Mouse (Mus musculus) midbrain, postnatal 0 days (tissue): Measurements from ENCODE around the gene Adrm1. TPM values are rescaled to one million over a fixed set of nuclear protein-coding genes. Genes with fewer than 3 reads are reported as not detected.

Source experiments
- ATAC-seq: fragments of 200-750 bp; cut with Nextera tagmentation; 2 replicates; pipeline ENCODE4 v1.8.0; 2017; ENCODE audit warnings: moderate number of reproducible peaks, mild to moderate bottlenecking, moderate TSS enrichment, moderate library complexity; ENCODE audit not compliant: low FRiP score
- DNase-seq: peaks from one replicate; pipeline ENCODE4 v3.0.0-alpha.2; 2015; ENCODE audit warnings: low spot score
- H3K27ac ChIP-seq: fragments of 300-500 bp; sonication (generic); 2 replicates; pipeline ENCODE4 v1.5.1; 2014; ENCODE audit warnings: low read depth, mild to moderate bottlenecking, low read length, mixed read lengths
- H3K27me3 ChIP-seq: fragments of 300-500 bp; sonication (generic); 2 replicates; pipeline ENCODE4 v1.6.1; 2014; ENCODE audit warnings: low read length, control low read depth, mixed read lengths; ENCODE audit not compliant: insufficient read depth
- H3K36me3 ChIP-seq: fragments of 300-500 bp; sonication (generic); 2 replicates; pipeline ENCODE4 v1.6.1; 2014; ENCODE audit warnings: low read length, control low read depth, mixed read lengths; ENCODE audit not compliant: insufficient read depth
- H3K4me1 ChIP-seq: fragments of 300-500 bp; sonication (generic); 2 replicates; pipeline ENCODE4 v1.6.1; 2014; ENCODE audit warnings: mild to moderate bottlenecking, control low read depth, antibody characterized with exemption, low read length, mixed read lengths; ENCODE audit not compliant: insufficient read depth
- H3K4me2 ChIP-seq: fragments of 300-500 bp; sonication (generic); 2 replicates; pipeline ENCODE4 v1.6.1; 2014; ENCODE audit warnings: low read depth, mild to moderate bottlenecking, low read length, mixed read lengths; ENCODE audit not compliant: poor library complexity, severe bottlenecking
- H3K4me3 ChIP-seq: fragments of 300-500 bp; sonication (generic); 2 replicates; pipeline ENCODE4 v1.5.1; 2014; ENCODE audit warnings: low read depth, mild to moderate bottlenecking, low read length, moderate library complexity
- H3K9ac ChIP-seq: fragments of 300-500 bp; sonication (generic); replicated peaks from 2 replicates; pipeline ENCODE4 v1.6.1; 2014; ENCODE audit warnings: mild to moderate bottlenecking, low read length, moderate library complexity, mixed read lengths; ENCODE audit not compliant: poor library complexity, severe bottlenecking
- H3K9me3 ChIP-seq: fragments of 300-500 bp; sonication (generic); 2 replicates; pipeline ENCODE4 v1.6.1; 2016; ENCODE audit warnings: low read length, control low read depth
- CTCF ChIP-seq: IDR thresholded peaks from 2 replicates; pipeline ENCODE4 v1.5.1; 2016; ENCODE audit warnings: antibody characterized with exemption, mild to moderate bottlenecking
- WGBS: fragments of 180-500 bp; shearing (Covaris S2); extraction: QIAGEN DNeasy Blood & Tissue Kit; methylation state at CpG from one replicate; pipeline ENCODE4 v1.1.7; 2014; 5-methylcytosine and 5-hydroxymethylcytosine counted together
- polyA plus RNA-seq: library from polyadenylated mRNA; unstranded; fragments of >200 nt; fragmentation: Nextera tagmentation; extraction: Ambion mirVana; gene quantifications from 2 replicates; pipeline ENCODE4 v1.2.1, GENCODE M21; 2015
- total RNA-seq: library from RNA; depleted of rRNA; stranded (reverse); fragments of >200 nt; gene quantifications from 2 replicates; pipeline ENCODE4 v1.2.3, GENCODE M21; 2014; rRNA removed

Gene Adrm1
- total RNA-seq (98.2 and 105 TPM in 2 replicates), polyA plus RNA-seq (222 and 224 TPM in 2 replicates)

- no peaks in the 10 kb centered on the region for H3K27me3 ChIP-seq
- 5% methylated on average over 41 of the region's 41 CpGs for WGBS
- TF ChIP-seq CTCF = peak; percentile 96
- peaks cover 23% of the 10 kb centered on the region for H3K36me3 ChIP-seq
- DNase-seq = peak; percentile 97
- peak within 1 kb of the TSS; percentile 95 for H3K4me2 ChIP-seq
- peak; percentile 97 for ATAC-seq
- H3K9ac ChIP-seq = peak within 1 kb of the TSS; percentile 95
- H3K4me3 ChIP-seq = peak within 1 kb of the TSS; percentile 97
- H3K9me3 ChIP-seq = no peaks in the 10 kb centered on the region
- peaks cover 7% of the 10 kb centered on the region; the same call in 1 of the 2 replicates for H3K4me1 ChIP-seq
- peak within 1 kb of the TSS; percentile 98 for H3K27ac ChIP-seq
Measured at GRCm38 (mm10) chr2:180170806-180171521, at the start of gene Adrm1. Adrm1 (plus strand) TSS chr2:180171485.

- Histone ChIP-seq H3K36me3 (no peaks in the 10 kb centered on the region), H3K9me3 (no peaks in the 10 kb centered on the region), H3K4me1 (peaks cover 3% of the 10 kb centered on the region; the same call in 1 of the 2 replicates), H3K27ac (no peak overlapping the region), H3K9ac (no peak overlapping the region), H3K4me2 (no peak overlapping the region), H3K4me3 (no peak overlapping the region), H3K27me3 (no peaks in the 10 kb centered on the region)
- DNase-seq (no peak), ATAC-seq (no peak)
- 87% methylated on average over 2 of the region's 2 CpGs for WGBS
- TF ChIP-seq CTCF = peak; percentile 41
Measured at GRCm38 (mm10) chr2:180124192-180124591, 47.1 kb upstream of the Adrm1 start.

- Histone ChIP-seq H3K4me3 (no peak overlapping the region), H3K4me1 (no peaks in the 10 kb centered on the region), H3K36me3 (no peaks in the 10 kb centered on the region), H3K9ac (peak overlapping the region; percentile 6; the same call in 1 of the 2 replicates), H3K27ac (no peak overlapping the region), H3K4me2 (no peak overlapping the region), H3K27me3 (no peaks in the 10 kb centered on the region), H3K9me3 (no peaks in the 10 kb centered on the region)
- DNase-seq (peak; percentile 60), ATAC-seq (no peak)
- 8% methylated on average over 4 of the region's 4 CpGs for WGBS
- TF ChIP-seq CTCF = no peak
Measured at GRCm38 (mm10) chr2:180126195-180126594, 45.1 kb upstream of the Adrm1 start.

GRCm38 (mm10) chr2:180127675-180128074, 43.6 kb upstream of the Adrm1 start:
- no peak overlapping the region for H3K27ac ChIP-seq
- H3K27me3 ChIP-seq = no peaks in the 10 kb centered on the region
- H3K4me1 ChIP-seq = no peaks in the 10 kb centered on the region
- no peaks in the 10 kb centered on the region for H3K9me3 ChIP-seq
- H3K4me2 ChIP-seq = no peak overlapping the region
- H3K4me3 ChIP-seq = no peak overlapping the region
- DNase-seq (no peak), ATAC-seq (no peak)
- TF ChIP-seq CTCF = no peak
- WGBS = 73% methylated on average over 1 of the region's 1 CpGs
- H3K36me3 ChIP-seq = no peaks in the 10 kb centered on the region
- H3K9ac ChIP-seq = no peak overlapping the region

GRCm38 (mm10) chr2:180133231-180133630, 38.1 kb upstream of the Adrm1 start:
- H3K4me2 ChIP-seq = no peak overlapping the region
- H3K27me3 ChIP-seq = no peaks in the 10 kb centered on the region
- H3K4me3 ChIP-seq = no peak overlapping the region
- no peak overlapping the region for H3K27ac ChIP-seq
- no peak for DNase-seq
- H3K9me3 ChIP-seq = no peaks in the 10 kb centered on the region
- WGBS = 95% methylated on average over 4 of the region's 4 CpGs
- H3K4me1 ChIP-seq = no peaks in the 10 kb centered on the region
- no peaks in the 10 kb centered on the region for H3K36me3 ChIP-seq
- no peak for ATAC-seq
- no peak for TF ChIP-seq CTCF
- H3K9ac ChIP-seq = no peak overlapping the region

- ATAC-seq = no peak
- H3K4me1 ChIP-seq = no peaks in the 10 kb centered on the region
- no peaks in the 10 kb centered on the region for H3K9me3 ChIP-seq
- no peak overlapping the region for H3K9ac ChIP-seq
- no peak overlapping the region for H3K4me2 ChIP-seq
- DNase-seq = no peak
- no peak overlapping the region for H3K27ac ChIP-seq
- no peak overlapping the region for H3K4me3 ChIP-seq
- no peak for TF ChIP-seq CTCF
- no peaks in the 10 kb centered on the region for H3K27me3 ChIP-seq
- peaks cover 4% of the 10 kb centered on the region; the same call in 1 of the 2 replicates for H3K36me3 ChIP-seq
- 86% methylated on average over 3 of the region's 3 CpGs for WGBS
Measured at GRCm38 (mm10) chr2:180133911-180134310, 37.4 kb upstream of the Adrm1 start.
